Mouse (Mus musculus): Measurements from ENCODE around the gene Gipr. TPM values are rescaled to one million over a fixed set of nuclear protein-coding genes. Genes with fewer than 3 reads are reported as not detected.

Gene Gipr
- total RNA-seq (2021) = 1 to 10 TPM; 1.3 to 1.4 TPM
- long read RNA-seq, partial matches to known transcripts = 0 of 1 reads
- long read RNA-seq, other reads (novel, unspliced or antisense) = 0 of 1 reads

DNA sequence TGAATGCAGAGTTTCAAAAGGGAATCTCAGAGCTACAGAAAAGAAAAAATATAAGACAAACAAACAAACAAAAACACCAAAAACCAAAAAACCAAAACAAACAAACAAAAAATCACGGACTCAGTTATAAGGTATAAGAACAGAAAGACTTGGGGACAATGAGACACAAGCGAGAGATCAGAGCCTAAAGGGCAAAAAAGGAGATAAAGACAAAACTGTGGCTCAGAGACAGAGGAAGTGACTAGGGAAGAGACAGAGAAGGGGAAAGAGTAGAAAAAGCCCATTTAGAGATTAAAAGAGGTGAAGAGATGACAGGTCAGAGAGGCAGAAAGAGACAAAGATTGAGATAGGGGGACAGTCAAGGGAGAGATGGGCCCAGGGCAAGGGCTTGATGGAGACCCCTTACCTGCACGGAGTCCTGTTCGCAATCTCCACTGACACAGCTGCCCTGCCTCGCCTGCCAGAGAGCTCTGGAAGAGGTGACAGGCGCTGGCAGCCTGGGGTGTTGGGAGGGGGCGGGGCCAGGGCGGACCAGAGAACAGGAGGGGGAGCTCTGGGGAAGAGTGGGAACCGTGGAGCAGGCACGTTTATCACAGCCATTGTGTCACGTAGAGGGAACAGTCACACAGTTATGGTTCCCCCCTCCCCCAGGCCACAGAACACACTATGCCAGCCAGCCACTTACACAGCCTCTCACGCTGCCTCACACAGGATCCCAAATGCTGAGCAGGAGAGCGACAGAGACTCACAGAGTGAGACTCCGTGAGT, at the start of gene Gipr:
Gene Gipr (minus strand): TSS at position 472 of the 768 bp plus-strand sequence.
- DNase-seq (ENCODE audit: low spot score in 2 of 2) = no peak

DNA sequence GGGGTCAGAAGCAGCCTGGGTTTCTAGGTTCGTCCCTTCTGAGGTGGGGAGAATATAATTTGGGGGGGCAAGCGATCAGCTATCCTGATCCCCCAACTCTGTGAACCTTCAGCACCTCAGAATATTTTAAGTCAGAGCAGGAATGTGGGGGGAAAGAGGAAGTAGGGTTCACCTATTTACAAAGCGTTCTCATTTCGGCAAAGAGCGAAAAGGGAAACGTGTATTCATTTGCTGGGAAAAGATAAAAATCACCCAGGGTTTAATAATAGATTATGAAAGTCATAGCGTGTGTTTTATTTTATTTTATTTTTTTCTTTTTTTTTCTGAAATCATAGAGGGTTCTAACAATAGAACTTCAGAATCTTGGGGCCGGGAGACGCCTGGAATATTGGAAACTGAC, 49.0 kb upstream of the Gipr start:
- no peak for DNase-seq (ENCODE audit: low spot score in 2 of 2)

DNA sequence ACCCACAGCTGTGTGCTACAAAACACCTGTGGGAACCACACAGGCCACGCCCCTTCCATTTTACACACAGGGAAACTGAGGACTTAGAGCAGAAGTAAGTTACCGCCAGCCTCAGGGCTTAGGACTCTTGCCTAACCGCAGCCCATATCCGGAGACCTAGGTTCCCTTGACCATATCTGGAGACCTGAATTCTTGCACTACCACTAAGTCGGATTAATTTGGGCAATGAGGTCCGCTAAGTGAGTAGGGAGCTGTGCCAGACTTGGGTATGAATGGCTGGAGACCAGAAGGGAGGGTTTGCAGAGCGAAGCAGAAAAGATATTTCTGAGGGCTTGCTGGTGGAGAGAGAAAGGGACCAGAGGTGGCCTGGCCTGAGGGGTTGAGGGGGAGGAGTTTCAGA, 48.4 kb upstream of the Gipr start:
- DNase-seq (ENCODE audit: low spot score in 2 of 2) = no peak

DNA sequence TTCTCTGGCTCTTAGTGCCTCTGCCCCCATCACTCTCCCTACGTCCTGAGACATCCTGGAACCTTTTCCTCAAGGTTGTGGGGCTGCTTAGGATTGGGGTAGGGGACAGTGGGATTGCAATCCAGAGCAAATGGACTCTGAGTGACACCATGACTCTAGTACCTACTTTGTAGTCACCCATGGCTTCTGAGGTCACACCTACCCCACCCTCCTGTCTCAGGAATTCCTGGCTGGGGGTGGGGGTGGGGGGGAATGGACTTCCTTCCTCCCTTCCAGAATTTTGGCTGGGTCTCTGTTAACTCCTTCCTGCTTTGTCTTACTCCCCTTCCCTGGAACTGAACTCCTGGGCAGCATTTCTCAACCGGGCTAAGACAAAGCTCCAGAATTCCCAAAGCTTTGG, 47.5 kb upstream of the Gipr start:
- no peak for DNase-seq (ENCODE audit: low spot score in 2 of 2)

DNA sequence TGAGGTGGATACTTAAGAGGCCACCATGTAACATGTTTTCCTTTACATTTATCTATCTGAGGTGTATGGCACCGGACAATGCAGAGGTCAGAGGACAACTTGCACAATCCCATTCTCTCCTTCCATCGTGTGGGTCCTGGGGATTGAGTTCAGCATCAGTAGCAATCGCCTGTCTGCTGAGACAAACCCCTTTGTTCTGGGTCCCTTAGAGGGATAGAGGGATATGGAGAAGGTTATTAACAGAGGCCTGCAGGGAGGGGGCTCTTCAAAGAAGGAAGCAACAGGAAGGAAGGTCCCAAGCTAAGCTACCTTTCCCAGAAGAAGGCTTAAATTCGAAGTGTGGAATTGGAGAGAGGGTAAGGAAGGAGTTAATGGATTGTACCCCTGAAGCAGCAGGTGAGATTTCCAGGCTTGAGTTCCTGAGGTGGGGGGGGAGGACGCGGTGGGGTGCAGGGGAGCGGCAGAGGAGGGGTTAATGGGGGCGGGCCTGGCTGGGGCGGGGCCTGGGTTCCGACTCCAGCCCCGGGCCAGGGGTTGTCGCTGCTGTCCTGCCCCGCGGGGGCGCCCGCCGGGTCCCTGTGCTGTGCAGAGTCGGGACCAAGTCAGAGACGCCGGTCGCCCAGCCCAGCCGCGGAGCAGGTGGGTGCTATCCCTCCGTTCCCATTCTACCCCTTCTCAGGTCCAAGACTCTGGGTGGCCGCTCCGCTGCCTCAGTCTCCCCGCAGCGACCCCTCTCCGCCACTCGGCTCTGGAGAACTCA, 46.2 kb upstream of the Gipr start, which contains the start of gene Gpr4:
Gene Gpr4 (plus strand): TSS at position 543 of the 760 bp plus-strand sequence.
- DNase-seq (ENCODE audit: low spot score in 2 of 2) = no peak

DNA sequence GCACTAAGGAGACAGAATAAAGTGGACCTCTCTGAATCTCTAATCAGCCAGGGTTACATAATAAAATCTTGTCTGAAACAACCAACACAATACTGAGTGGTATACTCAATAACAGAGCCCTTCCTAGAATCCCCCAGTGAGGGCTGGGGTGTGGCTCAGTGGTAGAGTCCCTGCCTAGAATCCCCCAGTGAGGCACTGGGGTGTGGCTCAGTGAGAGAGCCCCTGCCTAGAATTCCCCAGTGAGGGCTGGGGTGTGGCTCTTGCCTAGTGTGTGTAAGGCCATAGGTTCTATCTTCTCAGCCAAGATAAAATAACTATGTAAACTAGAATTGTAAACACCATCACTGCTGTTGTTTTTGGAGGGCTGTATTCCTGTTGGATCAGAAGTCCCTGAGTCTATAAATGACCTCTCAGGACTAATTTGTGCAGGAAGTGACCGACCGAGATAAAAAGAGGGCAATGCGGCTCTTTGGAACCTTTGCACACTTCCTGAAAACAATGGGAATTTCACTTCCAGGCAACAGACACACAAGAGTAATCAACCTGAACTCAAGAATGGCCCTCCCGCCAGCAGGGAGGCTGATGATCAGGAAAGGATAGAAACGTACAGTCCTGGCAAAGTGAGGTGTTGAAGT, 45.2 kb upstream of the Gipr start:
- no peak for DNase-seq (ENCODE audit: low spot score in 2 of 2)

DNA sequence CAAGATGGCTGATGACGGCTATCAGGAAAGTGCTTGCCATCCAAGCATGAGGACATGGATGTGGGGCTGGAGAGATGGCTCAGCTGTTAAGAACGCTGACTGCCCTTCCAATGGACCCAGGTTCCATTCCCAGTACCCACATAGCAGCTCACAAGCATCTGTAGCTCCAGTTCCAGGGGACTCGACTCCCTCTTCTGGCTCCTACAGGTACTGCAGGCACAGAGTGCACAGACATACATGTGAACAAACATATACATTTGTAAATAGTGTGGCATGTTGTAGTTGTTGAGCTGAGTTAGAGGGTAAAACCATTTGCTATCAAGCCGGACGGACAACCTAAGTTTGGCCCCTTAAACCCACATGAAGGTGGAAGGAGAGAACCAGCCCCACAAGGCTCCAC, 44.1 kb upstream of the Gipr start:
- no peak for DNase-seq (ENCODE audit: low spot score in 2 of 2)

DNA sequence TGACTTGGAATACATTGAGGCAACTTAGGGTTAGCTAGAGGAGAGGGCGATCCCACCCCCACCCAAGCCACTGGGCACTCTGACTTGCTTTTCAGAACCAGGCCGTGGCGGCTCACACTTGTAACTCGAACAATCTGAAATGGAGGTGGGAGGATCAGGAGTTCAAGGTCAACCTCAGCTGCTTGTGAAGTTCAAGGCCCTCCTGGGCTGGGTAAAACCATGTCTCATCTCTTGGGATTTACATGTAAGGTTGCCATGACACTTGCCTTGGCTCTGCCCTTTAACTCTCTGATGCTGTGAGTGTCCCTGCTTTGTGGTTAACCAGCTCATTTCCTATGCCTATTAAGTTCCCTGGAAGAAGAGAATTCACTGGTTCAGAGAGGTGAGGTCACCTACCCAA, 43.6 kb upstream of the Gipr start:
- DNase-seq (ENCODE audit: low spot score in 2 of 2) = no peak

DNA sequence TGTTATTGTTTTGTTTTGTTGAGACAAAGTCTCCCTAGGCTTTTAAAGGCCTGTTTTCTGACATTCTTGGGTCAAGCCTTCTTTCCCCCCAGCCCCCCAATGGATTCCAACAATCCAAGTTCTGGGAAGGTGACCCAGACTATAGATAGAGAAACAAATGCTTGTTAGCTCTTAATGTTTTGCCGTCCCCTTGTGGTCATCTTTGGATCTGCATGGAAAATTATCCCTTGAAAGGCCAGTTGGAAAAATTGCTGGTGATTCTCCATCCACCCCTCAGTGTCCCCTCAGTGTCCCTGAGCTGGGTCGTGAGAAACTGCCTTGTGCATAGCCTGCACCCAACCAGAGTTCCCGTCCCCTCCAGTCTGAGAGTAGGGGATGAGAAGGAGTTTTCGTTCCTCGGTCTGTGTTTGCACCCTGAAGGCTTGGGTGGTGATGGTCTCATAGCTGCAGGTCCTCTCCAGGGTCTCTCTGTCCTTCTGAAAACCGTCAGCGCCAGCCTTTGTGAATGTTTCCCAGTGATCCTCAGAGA, 43.1 kb upstream of the Gipr start:
- peak in 1 of 2 experiments; percentile 75 for DNase-seq (ENCODE audit: low spot score in 2 of 2)

DNA sequence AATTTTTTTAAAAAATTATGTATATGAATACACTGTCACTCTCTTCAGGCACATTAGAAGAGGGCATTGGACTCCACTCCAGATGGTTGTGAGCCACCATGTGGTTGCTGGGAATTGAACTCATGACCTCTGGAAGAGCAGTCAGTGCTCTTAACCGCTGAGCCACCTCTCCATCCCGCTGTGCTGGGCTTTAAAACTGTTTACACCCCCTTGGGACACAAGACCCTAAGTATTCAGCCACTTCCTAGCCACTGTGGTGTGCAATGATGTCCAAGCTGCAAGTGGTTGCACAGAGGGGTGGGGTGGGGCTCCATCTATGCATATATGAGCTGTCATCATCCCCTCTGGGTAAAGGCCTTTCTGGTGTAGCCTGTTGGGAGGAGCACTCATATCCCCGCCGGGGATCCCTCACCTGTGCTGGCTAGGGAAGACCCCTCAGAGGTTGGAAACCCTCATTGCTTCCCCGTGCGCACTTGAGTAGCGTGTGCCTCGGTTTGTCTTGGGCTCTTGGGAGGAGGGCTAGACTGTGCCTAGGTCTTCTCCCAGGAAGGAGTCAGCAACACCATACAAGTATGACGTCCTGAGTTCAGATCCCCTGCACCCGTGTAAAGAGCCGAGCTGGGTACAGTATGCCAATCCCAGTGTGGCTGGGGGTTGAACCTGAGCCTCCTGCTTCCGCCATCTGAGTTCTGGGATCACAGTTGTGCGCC, 42.4 kb upstream of the Gipr start:
- DNase-seq (ENCODE audit: low spot score in 2 of 2) = no peak

DNA sequence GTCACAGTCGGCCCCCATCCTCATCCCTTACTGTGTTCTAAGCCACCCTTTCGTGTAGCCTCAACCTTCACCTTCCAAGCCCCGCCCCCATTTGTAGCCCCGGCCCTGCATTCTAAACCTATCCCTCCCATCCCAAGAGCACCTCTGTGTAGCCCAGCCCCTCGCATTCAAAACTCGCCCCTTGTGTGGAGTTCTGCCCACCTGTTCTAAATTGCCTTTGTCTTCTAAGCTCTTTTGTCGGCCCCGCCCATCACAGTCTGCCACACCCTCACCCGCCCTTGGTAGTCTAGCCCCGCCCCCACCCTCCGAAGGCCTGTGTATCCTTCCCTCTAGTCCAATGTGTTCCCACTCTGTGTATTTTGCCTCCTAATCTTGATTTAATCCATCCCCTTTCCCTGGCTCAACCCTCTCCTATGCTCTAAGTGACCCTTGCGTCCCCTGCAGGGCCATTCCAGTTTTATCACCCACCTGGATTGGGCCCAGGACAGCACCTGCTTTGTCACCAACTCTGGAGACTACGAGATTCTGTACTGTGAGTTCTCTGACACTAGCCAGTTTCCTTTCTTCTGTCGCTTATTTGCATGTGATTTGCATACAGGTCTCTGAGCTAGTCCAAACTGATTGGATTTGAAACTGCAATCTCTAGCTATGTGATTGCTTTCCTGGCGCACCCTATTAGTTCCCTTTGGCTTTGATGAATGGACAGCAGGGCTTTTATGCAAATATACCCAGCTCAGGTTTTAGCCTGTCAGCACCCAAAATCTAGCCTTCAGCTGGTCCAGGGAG, 36.3 kb upstream of the Gipr start:
- no peak for DNase-seq (ENCODE audit: low spot score in 2 of 2)

DNA sequence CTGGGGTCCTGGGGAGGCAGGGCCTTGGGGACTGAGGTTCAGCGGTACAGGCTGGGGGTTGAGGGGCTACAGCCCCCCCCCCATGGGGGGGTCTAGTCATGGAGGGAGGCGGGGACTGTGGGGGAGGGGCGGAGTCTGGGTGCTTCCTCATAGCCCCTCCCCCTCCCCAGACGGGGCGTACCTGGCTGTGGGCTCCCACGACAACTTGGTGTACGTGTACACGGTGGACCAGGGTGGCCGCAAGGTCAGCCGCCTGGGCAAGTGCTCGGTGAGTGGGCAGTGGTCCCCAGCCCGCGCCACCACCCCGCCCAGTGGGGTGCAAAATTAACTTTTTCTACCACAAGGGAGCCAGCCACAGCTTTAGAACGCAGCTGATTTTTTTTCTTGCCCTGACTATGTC, 35.7 kb upstream of the Gipr start:
- no peak for DNase-seq (ENCODE audit: low spot score in 2 of 2)

DNA sequence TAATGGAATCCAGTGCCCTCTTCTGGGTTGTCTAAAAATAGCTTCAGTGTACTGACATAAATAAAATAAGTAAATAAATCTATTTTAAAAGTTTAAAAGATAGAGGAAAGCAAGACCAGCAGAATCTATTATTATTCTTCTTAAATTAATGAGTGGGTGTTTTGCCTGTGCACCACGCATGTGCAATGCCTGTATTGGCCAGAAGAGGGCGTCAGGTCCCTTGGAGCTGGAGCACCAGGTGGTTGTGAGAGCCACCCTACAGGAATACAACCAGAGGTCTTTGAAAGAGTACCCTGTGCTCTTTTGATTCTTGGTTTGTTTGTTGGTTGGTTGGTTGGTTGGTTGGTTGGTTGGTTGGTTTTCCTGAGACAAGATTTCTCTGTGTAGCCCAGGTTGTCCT, 32.1 kb upstream of the Gipr start:
- DNase-seq (ENCODE audit: low spot score in 2 of 2) = no peak

DNA sequence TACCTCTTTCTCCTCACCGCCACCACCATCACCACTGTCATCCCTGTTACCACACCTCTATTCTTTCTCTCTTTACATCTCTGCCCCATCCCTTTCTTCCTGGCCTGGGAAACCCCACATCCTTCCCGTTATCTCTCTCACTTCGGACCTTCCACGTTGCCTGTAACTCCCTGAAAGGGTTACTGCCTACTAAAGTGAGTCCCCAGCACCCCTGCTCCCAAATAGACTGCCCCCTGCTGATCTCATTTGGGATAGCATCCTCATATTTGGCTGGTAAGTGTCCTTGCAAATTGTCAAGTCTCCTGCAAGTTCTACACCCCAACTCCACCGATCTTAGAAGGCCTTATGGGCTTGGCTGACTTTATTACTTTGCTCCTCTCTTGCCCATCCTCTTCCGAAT, 30.7 kb upstream of the Gipr start:
- DNase-seq (ENCODE audit: low spot score in 2 of 2) = peak in 1 of 2 experiments; percentile 49

DNA sequence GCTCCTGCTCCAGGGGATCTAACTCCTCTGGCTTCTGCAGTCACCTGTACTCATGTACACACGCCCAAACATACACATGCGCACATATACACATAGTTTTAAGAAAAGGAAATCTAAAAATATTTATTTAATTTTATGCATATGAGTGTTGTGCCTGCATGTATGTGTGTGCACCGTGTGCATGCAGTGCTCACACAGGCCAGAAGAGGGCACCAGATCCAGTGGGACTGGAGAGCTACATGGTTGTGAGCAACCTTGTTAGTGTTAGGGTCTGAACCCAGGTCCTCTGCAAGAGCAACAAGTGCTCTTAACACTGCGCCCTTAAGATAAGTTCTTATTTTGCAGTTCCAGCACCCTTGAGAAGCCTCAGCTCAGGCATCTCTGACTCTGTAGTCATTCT, 28.7 kb upstream of the Gipr start:
- DNase-seq (ENCODE audit: low spot score in 2 of 2) = no peak

DNA sequence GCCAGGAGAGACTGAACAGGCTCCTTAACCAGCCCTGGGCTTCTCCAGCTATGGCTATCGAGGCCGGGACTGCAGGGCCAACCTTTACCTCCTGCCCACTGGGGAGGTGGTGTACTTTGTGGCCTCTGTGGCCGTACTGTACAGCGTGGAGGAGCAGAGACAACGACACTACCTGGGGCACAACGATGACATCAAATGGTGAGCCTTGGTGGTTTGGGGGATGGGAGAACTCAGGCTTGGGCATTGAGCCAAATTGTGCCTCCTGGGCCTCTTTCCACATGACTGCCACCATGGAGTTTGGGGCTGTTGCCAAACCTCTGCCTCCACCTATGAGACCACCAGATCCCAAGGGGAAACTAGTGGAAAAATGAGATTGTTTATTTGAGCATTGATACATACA, 18.8 kb upstream of the Gipr start:
- DNase-seq (ENCODE audit: low spot score in 2 of 2) = no peak

DNA sequence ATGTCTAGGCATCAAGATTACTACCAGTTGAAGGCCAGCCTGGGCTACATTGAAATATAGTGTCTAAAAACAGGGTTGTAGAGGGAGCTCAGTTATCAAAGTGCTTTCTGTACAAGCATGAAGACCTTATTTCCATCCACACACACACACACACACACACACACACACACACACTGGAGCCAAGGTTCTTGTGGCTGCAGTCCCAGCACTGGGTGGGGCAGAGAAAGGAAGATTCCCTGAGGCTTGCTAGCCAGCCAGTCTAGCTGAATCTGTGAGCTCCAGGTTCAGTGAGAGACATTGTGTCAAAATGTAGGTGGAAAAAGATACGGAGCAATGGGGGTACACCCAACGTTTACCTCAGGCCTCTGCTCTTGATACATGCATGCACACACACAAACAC, 18.3 kb upstream of the Gipr start:
- DNase-seq (ENCODE audit: low spot score in 2 of 2) = no peak

DNA sequence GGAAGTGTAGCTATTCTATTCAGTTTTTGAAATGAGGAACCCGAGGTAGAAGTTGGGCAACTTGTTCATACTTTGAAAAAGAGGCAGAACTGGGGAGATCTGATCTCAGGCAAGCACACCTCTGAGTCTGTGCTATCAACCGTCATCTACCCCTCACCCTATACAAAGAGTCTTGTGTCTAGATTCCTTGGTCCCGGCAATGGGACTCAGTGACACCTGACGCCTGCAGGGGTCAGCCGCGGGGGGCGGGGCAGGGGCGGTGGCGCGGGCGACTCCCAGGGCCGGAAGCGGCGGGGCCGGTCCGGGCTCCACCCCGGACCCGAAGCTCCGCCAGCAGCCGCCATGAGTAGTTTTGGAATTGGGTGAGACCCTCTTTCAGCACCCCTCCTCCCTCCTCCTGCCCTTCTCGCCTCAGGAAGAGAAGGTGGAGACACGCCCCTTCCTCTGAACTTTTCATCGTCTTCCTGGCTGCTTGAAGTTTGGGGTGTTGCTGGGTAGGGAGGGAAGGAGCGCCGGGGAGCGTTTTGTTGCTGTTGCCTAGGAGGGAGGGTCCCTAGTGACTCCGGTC, 15.0 kb upstream of the Gipr start:
- no peak for DNase-seq (ENCODE audit: low spot score in 2 of 2)

DNA sequence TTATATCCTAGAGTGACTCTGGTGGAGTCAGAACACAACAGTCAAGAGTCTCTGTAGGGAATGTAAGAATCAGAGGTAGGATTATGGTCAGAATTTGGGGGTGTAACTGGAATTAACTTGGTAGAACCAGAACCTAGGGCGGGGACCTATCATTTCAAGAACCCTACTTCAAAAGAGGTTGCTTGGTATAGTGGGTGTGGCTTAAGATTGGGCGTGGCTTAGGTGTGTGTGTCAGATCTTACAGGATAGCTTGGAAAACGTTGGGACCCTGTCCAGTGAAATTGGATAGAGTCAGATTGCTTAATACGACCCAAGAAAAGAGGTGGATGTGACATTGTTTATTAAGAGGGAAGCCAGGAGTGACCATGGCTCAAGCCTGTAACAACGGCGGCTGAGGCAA, 14.0 kb upstream of the Gipr start:
- no peak for DNase-seq (ENCODE audit: low spot score in 2 of 2)

DNA sequence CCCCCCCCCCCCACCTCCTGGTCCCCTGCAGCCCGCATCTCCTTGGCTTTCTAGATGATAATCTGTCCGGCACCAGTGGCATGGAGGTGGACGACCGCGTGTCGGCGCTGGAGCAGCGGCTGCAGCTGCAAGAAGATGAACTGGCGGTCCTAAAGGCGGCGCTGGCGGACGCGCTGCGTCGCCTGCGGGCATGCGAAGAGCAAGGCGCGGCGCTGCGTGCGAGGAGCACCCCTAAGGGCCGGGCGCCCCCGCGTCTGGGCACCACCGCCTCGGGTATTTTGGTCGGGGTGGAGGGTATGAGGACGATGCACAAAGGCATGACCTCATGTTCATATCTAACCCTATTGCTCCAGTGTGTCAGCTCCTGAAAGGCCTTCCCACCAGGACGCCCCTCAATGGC, 13.2 kb upstream of the Gipr start:
- peak in 1 of 2 experiments; percentile 66 for DNase-seq (ENCODE audit: low spot score in 2 of 2)

Data from layer of hippocampus, adult 18-20 months (tissue).